Mouse (Mus musculus) hindbrain, embryonic 16.5 days (tissue): ENCODE measurements at regions not wholly inside any gene's neighbourhood (a gene's known extent, or its start where the extent isn't known, plus 50 kb on each side); places are given as distances from the start of the nearest gene placed in this dataset.
A peak's percentile ranks its signal among the peaks of the same experiment; 100 is the strongest.

Experiments
- ATAC-seq: fragments of 200-750 bp; cut with Nextera tagmentation; 2 replicates; pipeline ENCODE4 v1.8.0; 2017; ENCODE audit warnings: moderate TSS enrichment, moderate library complexity
- H3K27ac ChIP-seq: fragments of 300-500 bp; sonication (generic); 2 replicates; pipeline ENCODE4 v1.5.1; 2014; ENCODE audit warnings: low read depth, mild to moderate bottlenecking, control low read depth, low read length, moderate library complexity
- H3K27me3 ChIP-seq: fragments of 300-500 bp; sonication (generic); replicated peaks from 2 replicates; pipeline ENCODE4 v1.6.1; 2014; ENCODE audit warnings: low read length; ENCODE audit not compliant: control insufficient read depth, insufficient read depth
- H3K36me3 ChIP-seq: fragments of 300-500 bp; sonication (generic); 2 replicates; pipeline ENCODE4 v1.6.1; 2014; ENCODE audit warnings: mild to moderate bottlenecking, low read length, moderate library complexity, mixed read lengths; ENCODE audit not compliant: control insufficient read depth, insufficient read depth
- H3K4me1 ChIP-seq: fragments of 300-500 bp; sonication (generic); 2 replicates; pipeline ENCODE4 v1.6.1; 2014; ENCODE audit warnings: low read depth, low read length; ENCODE audit not compliant: control insufficient read depth, insufficient read depth
- H3K4me2 ChIP-seq: fragments of 300-500 bp; sonication (generic); 2 replicates; pipeline ENCODE4 v1.6.1; 2014; ENCODE audit warnings: mild to moderate bottlenecking, low read length, control low read depth, moderate library complexity
- H3K4me3 ChIP-seq: fragments of 300-500 bp; sonication (generic); 2 replicates; pipeline ENCODE4 v1.5.1; 2014; ENCODE audit warnings: mild to moderate bottlenecking, low read length, control low read depth, moderate library complexity
- H3K9ac ChIP-seq: fragments of 300-500 bp; sonication (generic); 2 replicates; pipeline ENCODE4 v1.6.1; 2014; ENCODE audit warnings: low read depth, mild to moderate bottlenecking, control low read depth, low read length, moderate library complexity
- H3K9me3 ChIP-seq: fragments of 300-500 bp; sonication (generic); 2 replicates; pipeline ENCODE4 v1.6.1; 2014; ENCODE audit warnings: mild to moderate bottlenecking, low read length, moderate library complexity; ENCODE audit not compliant: control insufficient read depth
- WGBS: fragments of 180-500 bp; shearing (Covaris S2); extraction: QIAGEN DNeasy Blood & Tissue Kit; methylation state at CpG from one replicate; pipeline ENCODE4 v1.1.7; 2014; 5-methylcytosine and 5-hydroxymethylcytosine counted together

- Histone ChIP-seq H3K4me2 (no peak overlapping the region), H3K27ac (no peak overlapping the region), H3K36me3 (no peaks in the 10 kb centered on the region), H3K9me3 (no peaks in the 10 kb centered on the region), H3K4me1 (no peaks in the 10 kb centered on the region), H3K9ac (no peak overlapping the region), H3K27me3 (no peaks in the 10 kb centered on the region), H3K4me3 (no peak overlapping the region)
- WGBS: 91% methylated on average over 3 of the region's 3 CpGs
- ATAC-seq: no peak
These were observed 210.0 kb downstream of the Cyp26b1 start for GRCm38 (mm10) chr6:84383718-84384117.

DNA sequence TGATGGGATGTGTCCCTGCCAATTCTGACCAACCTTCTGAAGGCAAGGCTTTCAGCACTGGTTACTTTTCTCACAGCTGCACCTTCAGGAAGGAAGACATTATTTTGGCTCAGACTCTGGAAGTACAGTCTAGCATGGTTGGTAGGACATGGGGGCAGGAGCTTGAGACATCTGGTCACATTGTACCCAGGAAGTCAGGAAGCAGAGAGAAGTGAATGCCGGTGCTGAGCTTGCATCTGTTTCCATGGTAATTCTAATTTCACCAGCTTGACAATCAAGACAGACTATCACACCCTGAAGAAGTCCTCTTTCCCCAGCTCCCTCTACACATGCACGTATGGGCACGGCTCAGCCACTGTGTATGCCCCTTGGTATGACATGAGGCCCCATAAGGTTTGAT lies 210.6 kb downstream of the Cyp26b1 start:
- WGBS: 74% methylated on average over 3 of the region's 3 CpGs
- Histone ChIP-seq H3K36me3 (no peaks in the 10 kb centered on the region), H3K4me3 (no peak overlapping the region), H3K9ac (no peak overlapping the region), H3K4me2 (no peak overlapping the region), H3K27me3 (no peaks in the 10 kb centered on the region), H3K9me3 (no peaks in the 10 kb centered on the region), H3K4me1 (no peaks in the 10 kb centered on the region), H3K27ac (no peak overlapping the region)
- ATAC-seq: no peak

DNA sequence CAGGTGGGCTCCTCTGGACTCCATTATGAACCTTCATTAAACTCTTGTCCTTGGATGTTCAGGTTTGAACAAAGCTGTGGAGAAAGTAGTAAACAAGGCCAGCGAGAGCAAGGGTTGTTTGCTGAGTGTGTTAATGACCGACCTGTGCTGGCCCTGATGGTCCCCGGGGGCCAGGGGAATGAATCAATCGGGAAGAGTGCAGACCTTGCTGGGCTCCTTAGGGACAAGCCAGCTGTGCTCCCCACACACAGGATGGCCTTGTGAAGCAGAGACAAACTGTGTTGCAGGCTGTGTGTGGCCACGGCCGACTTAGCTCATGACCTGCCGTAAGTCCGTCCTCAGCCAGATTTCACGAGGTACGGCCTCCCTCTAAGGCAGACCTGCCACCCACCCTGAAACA lies 212.1 kb downstream of the Cyp26b1 start:
- Histone ChIP-seq H3K9me3 (no peaks in the 10 kb centered on the region), H3K27me3 (no peaks in the 10 kb centered on the region), H3K4me3 (no peak overlapping the region), H3K9ac (no peak overlapping the region), H3K27ac (no peak overlapping the region), H3K4me2 (no peak overlapping the region), H3K4me1 (no peaks in the 10 kb centered on the region), H3K36me3 (no peaks in the 10 kb centered on the region)
- WGBS: 87% methylated on average over 10 of the region's 10 CpGs
- ATAC-seq: no peak

DNA sequence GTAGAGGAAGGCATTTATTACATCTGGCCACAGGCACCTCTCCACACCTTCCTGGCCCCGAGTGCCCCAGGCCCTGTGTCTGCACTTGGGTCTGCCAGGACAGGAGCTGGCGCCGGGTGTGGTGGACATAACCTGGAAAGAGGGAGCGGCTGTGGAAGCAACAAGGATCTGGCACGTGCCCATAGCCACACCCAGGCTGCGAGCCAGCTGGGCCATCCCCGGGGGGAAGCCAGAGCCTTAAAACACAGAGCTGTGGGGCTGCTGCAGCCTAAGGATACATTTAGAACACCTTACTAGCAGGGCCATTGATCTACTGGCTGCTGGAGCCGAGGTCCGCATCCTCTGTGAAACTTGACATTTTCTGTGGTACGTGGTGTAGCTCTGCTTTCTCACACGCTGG lies 217.0 kb downstream of the Cyp26b1 start:
- Histone ChIP-seq H3K27me3 (no peaks in the 10 kb centered on the region), H3K4me1 (no peaks in the 10 kb centered on the region), H3K9ac (no peak overlapping the region), H3K4me2 (no peak overlapping the region), H3K36me3 (no peaks in the 10 kb centered on the region), H3K9me3 (no peaks in the 10 kb centered on the region), H3K4me3 (no peak overlapping the region), H3K27ac (no peak overlapping the region)
- 86% methylated on average over 11 of the region's 11 CpGs for WGBS
- ATAC-seq: no peak

DNA sequence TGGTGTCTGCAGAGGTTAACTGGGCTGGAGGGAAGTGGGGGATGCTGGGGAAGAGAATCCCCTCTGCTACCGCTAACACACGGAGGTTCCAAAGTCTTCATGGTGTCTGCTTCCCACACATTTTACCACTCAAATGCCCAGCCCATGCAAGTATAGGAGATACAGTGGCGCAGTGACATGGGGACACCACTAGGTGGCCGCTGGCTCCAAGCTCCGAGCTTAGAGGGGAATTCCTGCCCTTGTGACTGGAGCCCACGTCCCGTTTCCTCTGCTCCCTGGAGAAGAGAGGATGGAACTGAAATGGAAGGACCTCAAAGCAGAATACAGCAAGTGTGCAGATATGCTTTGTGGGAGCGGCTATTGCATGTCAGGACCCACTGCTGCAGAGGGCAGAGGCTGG lies 218.2 kb downstream of the Cyp26b1 start:
- Histone ChIP-seq H3K27ac (no peak overlapping the region), H3K9ac (no peak overlapping the region), H3K27me3 (no peaks in the 10 kb centered on the region), H3K36me3 (no peaks in the 10 kb centered on the region), H3K4me3 (no peak overlapping the region), H3K4me1 (no peaks in the 10 kb centered on the region), H3K4me2 (no peak overlapping the region), H3K9me3 (no peaks in the 10 kb centered on the region)
- WGBS: 13% methylated on average over 8 of the region's 8 CpGs
- ATAC-seq: no peak

DNA sequence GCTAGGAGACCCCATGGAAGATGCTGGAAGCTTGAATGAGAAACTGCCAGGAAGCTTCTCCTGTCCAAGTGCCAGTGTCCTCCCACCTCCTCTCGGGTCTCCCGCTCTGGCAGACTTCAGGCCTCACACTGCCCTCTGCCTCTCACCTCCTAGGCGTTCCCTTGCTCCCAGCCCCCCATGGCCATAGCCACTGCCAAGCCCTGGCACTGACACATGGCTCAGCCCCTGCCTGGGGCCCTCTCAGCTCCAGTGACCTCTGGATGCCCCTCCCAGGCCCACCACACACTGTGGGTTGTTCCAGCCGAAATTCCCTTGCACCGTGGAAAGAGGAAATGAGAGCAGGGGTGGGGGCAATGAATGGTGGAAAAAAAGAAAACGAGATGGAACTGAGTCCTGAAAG lies 227.3 kb downstream of the Cyp26b1 start:
- Histone ChIP-seq H3K9me3 (no peaks in the 10 kb centered on the region), H3K4me2 (no peak overlapping the region), H3K27ac (no peak overlapping the region), H3K9ac (no peak overlapping the region), H3K4me3 (no peak overlapping the region), H3K27me3 (no peaks in the 10 kb centered on the region), H3K36me3 (no peaks in the 10 kb centered on the region), H3K4me1 (no peaks in the 10 kb centered on the region)
- 50% methylated on average over 6 of the region's 6 CpGs for WGBS
- ATAC-seq: peak; percentile 90

- H3K36me3 ChIP-seq: no peaks in the 10 kb centered on the region
- no peak for ATAC-seq
- WGBS: 74% methylated on average over 4 of the region's 4 CpGs
These were observed 227.8 kb downstream of the Cyp26b1 start for GRCm38 (mm10) chr6:84365914-84366313.

DNA sequence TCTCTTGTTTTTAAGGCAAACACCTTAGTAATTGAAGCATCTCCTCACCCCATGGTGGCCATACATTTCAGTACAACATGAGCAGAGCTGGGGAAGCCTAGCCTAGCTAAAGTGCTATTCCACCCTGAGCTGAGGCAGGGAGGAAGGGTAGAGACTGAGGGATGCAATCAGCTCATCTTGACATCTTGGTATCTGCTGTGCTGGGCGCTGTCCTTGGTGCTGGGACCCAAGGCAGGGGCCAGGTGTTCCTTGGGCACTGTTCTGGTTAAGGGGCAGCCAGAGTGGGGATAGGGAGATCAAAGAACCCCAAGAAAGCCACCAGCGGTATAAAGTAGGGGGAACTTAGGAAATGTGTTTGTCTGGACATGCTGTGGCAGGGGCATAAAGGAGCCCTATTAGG lies 228.7 kb downstream of the Cyp26b1 start:
- no peaks in the 10 kb centered on the region for H3K9me3 ChIP-seq
- H3K4me3 ChIP-seq: no peak overlapping the region
- 12% methylated on average over 2 of the region's 2 CpGs for WGBS
- no peaks in the 10 kb centered on the region for H3K36me3 ChIP-seq
- H3K4me1 ChIP-seq: no peaks in the 10 kb centered on the region
- H3K9ac ChIP-seq: no peak overlapping the region
- no peak for ATAC-seq
- no peaks in the 10 kb centered on the region for H3K27me3 ChIP-seq
- no peak overlapping the region for H3K4me2 ChIP-seq
- no peak overlapping the region for H3K27ac ChIP-seq

More at GRCm38 (mm10) chr6:84365914-84366313, 227.8 kb downstream of the Cyp26b1 start:
- H3K9ac ChIP-seq: no peak overlapping the region
- no peak overlapping the region for H3K27ac ChIP-seq
- H3K4me1 ChIP-seq: no peaks in the 10 kb centered on the region
- H3K4me3 ChIP-seq: no peak overlapping the region
- no peaks in the 10 kb centered on the region for H3K9me3 ChIP-seq
- no peak overlapping the region for H3K4me2 ChIP-seq
- H3K27me3 ChIP-seq: no peaks in the 10 kb centered on the region

DNA sequence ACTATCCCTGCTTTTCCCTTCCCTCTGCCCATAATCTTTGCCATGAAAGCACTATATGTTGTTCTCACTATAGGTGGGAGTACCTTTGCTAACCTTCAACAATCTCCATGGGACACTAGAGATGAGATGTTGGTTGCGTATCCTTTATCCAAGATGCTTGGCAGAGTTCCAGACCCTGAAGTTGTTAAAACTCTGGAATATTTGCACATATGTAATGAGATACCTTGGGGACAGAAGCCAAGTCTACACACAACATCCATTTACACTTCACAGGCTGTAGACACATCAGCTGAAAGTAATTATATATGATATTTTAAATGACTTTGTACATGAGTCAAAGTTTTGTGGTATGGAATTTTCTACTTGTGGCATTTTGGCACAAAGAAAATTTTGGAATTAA lies 231.4 kb downstream of the Cyp26b1 start:
- no peak for ATAC-seq
- H3K9me3 ChIP-seq: no peaks in the 10 kb centered on the region
- no peak overlapping the region for H3K9ac ChIP-seq
- H3K4me2 ChIP-seq: no peak overlapping the region
- H3K4me1 ChIP-seq: no peaks in the 10 kb centered on the region
- no peaks in the 10 kb centered on the region for H3K36me3 ChIP-seq
- H3K27me3 ChIP-seq: no peaks in the 10 kb centered on the region
- H3K27ac ChIP-seq: no peak overlapping the region
- 71% methylated on average over 1 of the region's 1 CpGs for WGBS
- no peak overlapping the region for H3K4me3 ChIP-seq

DNA sequence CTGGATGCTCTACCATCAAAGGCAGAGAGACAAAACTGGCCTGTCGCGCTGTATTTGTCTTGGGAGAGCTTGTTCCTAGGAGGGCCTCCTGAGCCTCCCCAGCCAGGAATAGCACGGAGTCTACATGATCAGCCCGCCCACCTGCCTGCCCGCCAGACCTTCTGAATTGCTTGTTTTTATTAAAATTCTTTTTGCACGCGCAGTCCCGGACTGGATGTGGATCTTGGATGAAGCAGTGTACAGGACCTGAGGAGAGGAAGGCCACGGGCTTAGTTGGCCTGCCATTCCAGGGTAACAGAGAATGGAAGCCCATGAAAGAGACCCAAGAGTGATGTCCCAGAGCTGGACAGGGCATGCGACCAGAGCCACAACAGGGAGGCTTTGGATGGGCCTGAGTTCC lies 235.8 kb downstream of the Cyp26b1 start:
- Histone ChIP-seq H3K4me3 (no peak overlapping the region), H3K27ac (no peak overlapping the region), H3K9ac (no peak overlapping the region), H3K9me3 (no peaks in the 10 kb centered on the region), H3K4me2 (no peak overlapping the region), H3K27me3 (no peaks in the 10 kb centered on the region), H3K36me3 (no peaks in the 10 kb centered on the region), H3K4me1 (no peaks in the 10 kb centered on the region)
- 84% methylated on average over 10 of the region's 10 CpGs for WGBS
- no peak for ATAC-seq
